Mouse (Mus musculus) hindbrain, embryonic 11.5 days (tissue): Measurements from ENCODE around the gene Mphosph9. TPM values are rescaled to one million over a fixed set of nuclear protein-coding genes. Genes with fewer than 3 reads are reported as not detected.
"Not testable (repeated sequence)": the region's sequence is repeated elsewhere in the genome, so short reads cannot be mapped to it uniquely, and the experiment has no call there.

Source experiments
- ATAC-seq: fragments of 200-750 bp; cut with Nextera tagmentation; 2 replicates; pipeline ENCODE4 v1.8.0; 2017; ENCODE audit warnings: mild to moderate bottlenecking, moderate TSS enrichment, moderate library complexity; ENCODE audit not compliant: low FRiP score
- DNase-seq: peaks from one replicate; pipeline ENCODE4 v3.0.0-alpha.2; 2015; ENCODE audit warnings: low spot score
- H3K27ac ChIP-seq: fragments of 300-500 bp; sonication (generic); 2 replicates; pipeline ENCODE4 v1.5.1; 2014; ENCODE audit warnings: mild to moderate bottlenecking, low read depth, low read length
- H3K27me3 ChIP-seq: fragments of 300-500 bp; sonication (generic); 2 replicates; pipeline ENCODE4 v1.6.1; 2014; ENCODE audit warnings: mild to moderate bottlenecking, low read length, moderate library complexity, mixed read lengths; ENCODE audit not compliant: control insufficient read depth, insufficient read depth
- H3K36me3 ChIP-seq: fragments of 300-500 bp; sonication (generic); 2 replicates; pipeline ENCODE4 v1.6.1; 2014; ENCODE audit warnings: mild to moderate bottlenecking, low read length, moderate library complexity, mixed read lengths; ENCODE audit not compliant: control insufficient read depth, insufficient read depth
- H3K4me1 ChIP-seq: fragments of 300-500 bp; sonication (generic); replicated peaks from 2 replicates; pipeline ENCODE4 v1.6.1; 2014; ENCODE audit warnings: low read length, mixed read lengths; ENCODE audit not compliant: control insufficient read depth, insufficient read depth
- H3K4me2 ChIP-seq: fragments of 300-500 bp; sonication (generic); replicated peaks from 2 replicates; pipeline ENCODE4 v1.6.1; 2014; ENCODE audit warnings: mild to moderate bottlenecking, low read depth, low read length
- H3K4me3 ChIP-seq: fragments of 300-500 bp; sonication (generic); 2 replicates; pipeline ENCODE4 v1.5.1; 2014; ENCODE audit warnings: low read depth, low read length
- H3K9ac ChIP-seq: fragments of 300-500 bp; sonication (generic); 2 replicates; pipeline ENCODE4 v1.6.1; 2014; ENCODE audit warnings: low read depth, low read length
- H3K9me3 ChIP-seq: fragments of 300-500 bp; sonication (generic); 2 replicates; pipeline ENCODE4 v1.6.1; 2016; ENCODE audit warnings: low read length; ENCODE audit not compliant: control insufficient read depth
- WGBS: fragments of 180-500 bp; shearing (Covaris S2); extraction: QIAGEN DNeasy Blood & Tissue Kit; methylation state at CpG from one replicate; pipeline ENCODE4 v1.1.7; 2014; 5-methylcytosine and 5-hydroxymethylcytosine counted together
- polyA plus RNA-seq: library from polyadenylated mRNA; unstranded; fragments of >200 nt; fragmentation: Nextera tagmentation; extraction: Ambion mirVana; gene quantifications from 2 replicates; pipeline ENCODE4 v1.2.1, GENCODE M21; 2014

Mphosph9 gene
- polyA plus RNA-seq, result 15.5 and 20.5 TPM in 2 replicates

GRCm38 (mm10) chr5:124327510-124328364 is at the start of gene Mphosph9, which contains the start of gene 2810006K23Rik:
Gene Mphosph9, minus strand, starts transcription at chr5:124327972.
Gene 2810006K23Rik, plus strand, starts transcription at chr5:124328089.
- WGBS, result under 1% methylated on average over 72 of the region's 72 CpGs
- Histone ChIP-seq H3K4me2 (peak within 1 kb of the TSS; percentile 87), H3K9ac (peak within 1 kb of the TSS; percentile 89), H3K9me3 (no peaks in the 10 kb centered on the region), H3K27ac (peak within 1 kb of the TSS; percentile 96), H3K4me1 (peaks cover 3% of the 10 kb centered on the region), H3K4me3 (peak within 1 kb of the TSS; percentile 66), H3K36me3 (0 out of 2 replicates have a peak, but pooled peaks cover 5% of the 10 kb centered on the region), H3K27me3 (no peaks in the 10 kb centered on the region)
- peak; percentile 100 for DNase-seq
- peak; percentile 98 for ATAC-seq

GRCm38 (mm10) chr5:124377149-124377548 is 49.4 kb upstream of the Mphosph9 start:
- Histone ChIP-seq H3K4me1 (no peaks in the 10 kb centered on the region), H3K27ac (no peak overlapping the region), H3K27me3 (no peaks in the 10 kb centered on the region), H3K36me3 (peaks cover 5% of the 10 kb centered on the region), H3K4me3 (no peak overlapping the region), H3K9ac (no peak overlapping the region), H3K4me2 (no peak overlapping the region), H3K9me3 (no peaks in the 10 kb centered on the region)
- ATAC-seq (no peak), DNase-seq (no peak)
- 91% methylated on average over 4 of the region's 4 CpGs for WGBS

- Histone ChIP-seq H3K4me2 (no peak overlapping the region), H3K27me3 (no peaks in the 10 kb centered on the region), H3K27ac (no peak overlapping the region), H3K4me3 (no peak overlapping the region), H3K9ac (no peak overlapping the region), H3K36me3 (peaks cover 5% of the 10 kb centered on the region), H3K9me3 (no peaks in the 10 kb centered on the region), H3K4me1 (no peaks in the 10 kb centered on the region)
- WGBS, result 89% methylated on average over 1 of the region's 1 CpGs
- ATAC-seq, result no peak
- DNase-seq, result no peak
Measured at GRCm38 (mm10) chr5:124376401-124376800, 48.6 kb upstream of the Mphosph9 start.

GRCm38 (mm10) chr5:124374298-124374697 is 46.5 kb upstream of the Mphosph9 start:
- no peak overlapping the region for H3K9ac ChIP-seq
- H3K4me1 ChIP-seq, result no peaks in the 10 kb centered on the region
- H3K27me3 ChIP-seq, result no peaks in the 10 kb centered on the region
- 96% methylated on average over 7 of the region's 7 CpGs for WGBS
- no peak overlapping the region for H3K4me3 ChIP-seq
- H3K4me2 ChIP-seq, result no peak overlapping the region
- H3K27ac ChIP-seq, result no peak overlapping the region
- H3K36me3 ChIP-seq, result peaks cover 9% of the 10 kb centered on the region
- no peak for DNase-seq
- no peak for ATAC-seq
- no peaks in the 10 kb centered on the region for H3K9me3 ChIP-seq

- WGBS, result 92% methylated on average over 3 of the region's 3 CpGs
- Histone ChIP-seq H3K27ac (no peak overlapping the region), H3K27me3 (no peaks in the 10 kb centered on the region), H3K4me1 (no peaks in the 10 kb centered on the region), H3K36me3 (peaks cover 5% of the 10 kb centered on the region; the same call in 1 of the 2 replicates), H3K4me3 (no peak overlapping the region), H3K4me2 (no peak overlapping the region), H3K9ac (no peak overlapping the region), H3K9me3 (no peaks in the 10 kb centered on the region)
- no peak for DNase-seq
- no peak for ATAC-seq
Measured at GRCm38 (mm10) chr5:124366721-124367120, 38.9 kb upstream of the Mphosph9 start.

GRCm38 (mm10) chr5:124365754-124366153 is 38.0 kb upstream of the Mphosph9 start:
- ATAC-seq, result no peak
- H3K9me3 ChIP-seq, result no peaks in the 10 kb centered on the region
- WGBS, result 98% methylated on average over 2 of the region's 2 CpGs
- no peak overlapping the region for H3K4me2 ChIP-seq
- H3K27ac ChIP-seq, result no peak overlapping the region
- no peak for DNase-seq
- H3K9ac ChIP-seq, result no peak overlapping the region
- no peaks in the 10 kb centered on the region for H3K4me1 ChIP-seq
- no peaks in the 10 kb centered on the region for H3K36me3 ChIP-seq
- H3K27me3 ChIP-seq, result no peaks in the 10 kb centered on the region
- no peak overlapping the region for H3K4me3 ChIP-seq

GRCm38 (mm10) chr5:124364173-124364918 is 36.6 kb upstream of the Mphosph9 start:
- H3K4me1 ChIP-seq, result no peaks in the 10 kb centered on the region
- no peak for DNase-seq
- no peak overlapping the region for H3K9ac ChIP-seq
- H3K9me3 ChIP-seq, result no peaks in the 10 kb centered on the region
- no peaks in the 10 kb centered on the region for H3K27me3 ChIP-seq
- no peak overlapping the region for H3K27ac ChIP-seq
- H3K4me2 ChIP-seq, result no peak overlapping the region
- 81% methylated on average over 6 of the region's 6 CpGs for WGBS
- H3K36me3 ChIP-seq, result no peaks in the 10 kb centered on the region
- no peak overlapping the region for H3K4me3 ChIP-seq
- ATAC-seq, result no peak

GRCm38 (mm10) chr5:124362982-124363381 is 35.2 kb upstream of the Mphosph9 start, which contains the start of gene Cdk2ap1:
Gene Cdk2ap1, minus strand, starts transcription at chr5:124363082.
- 94% methylated on average over 5 of the region's 5 CpGs for WGBS

More at GRCm38 (mm10) chr5:124362982-124363381, 35.2 kb upstream of the Mphosph9 start, which contains the start of gene Cdk2ap1:
- H3K36me3 ChIP-seq, H3K27ac ChIP-seq, H3K4me3 ChIP-seq, H3K27me3 ChIP-seq, ATAC-seq, H3K9me3 ChIP-seq, H3K4me2 ChIP-seq, DNase-seq, H3K4me1 ChIP-seq, H3K9ac ChIP-seq: not testable (repeated sequence)
